Mouse (Mus musculus) spleen, postnatal 4 days (tissue): ENCODE results near the gene Ipo4.

ENCODE experiments used
- DNase-seq, 2 experiments: peaks; one replicate each; pipeline ENCODE4 v3.0.0; 2022; ENCODE audit warnings: low spot score in 2 of 2

Gene Ipo4

GRCm38 (mm10) chr14:55590748-55591330, 44.9 kb downstream of the Ipo4 start, which contains the start of gene Psme2:
Psme2 (minus strand) TSS chr14:55591113.
- DNase-seq = peak; percentile 83 to 87

DNA sequence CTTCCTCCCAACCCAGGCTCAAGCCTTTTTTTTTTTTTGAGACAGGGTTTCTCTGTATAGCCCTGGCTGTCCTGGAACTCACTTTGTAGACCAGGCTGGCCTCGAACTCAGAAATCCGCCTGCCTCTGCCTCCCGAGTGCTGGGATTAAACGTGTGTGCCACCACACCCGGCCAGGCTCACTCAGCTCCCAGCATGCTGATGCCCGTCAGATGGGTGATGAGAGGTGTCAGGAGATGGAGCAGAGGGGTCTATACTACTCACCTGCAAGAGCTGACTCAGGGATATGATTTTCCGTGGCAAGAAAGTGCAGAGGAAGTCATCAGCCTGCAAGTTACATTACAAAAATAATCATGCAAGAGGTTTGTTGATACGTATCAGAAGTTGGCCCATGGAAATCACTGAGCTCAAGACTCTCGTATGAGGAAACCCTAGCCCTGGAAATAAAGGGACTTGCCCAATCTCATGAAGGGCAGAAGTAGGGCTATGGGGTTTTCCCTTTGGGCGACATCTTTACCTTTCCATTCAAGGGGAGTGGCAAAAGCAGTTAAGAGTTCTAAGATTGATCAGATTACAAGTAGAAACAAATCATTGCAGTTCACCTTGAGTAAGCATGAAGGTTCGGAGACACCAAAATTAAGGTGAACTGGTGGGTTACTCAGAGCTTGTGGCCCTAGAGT, 45.8 kb downstream of the Ipo4 start:
- no peak for DNase-seq

DNA sequence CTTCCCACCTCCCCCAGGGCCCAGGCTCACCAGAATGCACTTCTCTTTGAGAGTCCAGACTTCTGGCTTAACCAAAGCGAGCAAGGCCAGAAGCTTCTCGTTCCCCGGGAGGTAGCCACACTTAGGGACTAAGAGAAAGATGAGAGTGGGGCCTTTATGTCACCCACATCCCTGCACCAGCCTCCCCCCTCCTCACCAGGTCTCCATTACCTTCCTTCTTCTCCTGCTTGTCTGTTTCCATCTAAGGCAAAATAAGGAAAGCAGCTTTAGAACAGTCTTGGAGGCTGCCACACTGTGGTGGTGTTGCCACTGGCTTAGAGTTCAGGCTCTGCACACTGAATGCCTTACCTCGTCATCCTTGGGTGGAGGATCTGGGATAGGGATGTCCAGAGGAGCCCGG, 46.5 kb downstream of the Ipo4 start:
- no peak for DNase-seq

- DNase-seq = no peak
Observed at GRCm38 (mm10) chr14:55586149-55586548, 49.6 kb downstream of the Ipo4 start.

DNA sequence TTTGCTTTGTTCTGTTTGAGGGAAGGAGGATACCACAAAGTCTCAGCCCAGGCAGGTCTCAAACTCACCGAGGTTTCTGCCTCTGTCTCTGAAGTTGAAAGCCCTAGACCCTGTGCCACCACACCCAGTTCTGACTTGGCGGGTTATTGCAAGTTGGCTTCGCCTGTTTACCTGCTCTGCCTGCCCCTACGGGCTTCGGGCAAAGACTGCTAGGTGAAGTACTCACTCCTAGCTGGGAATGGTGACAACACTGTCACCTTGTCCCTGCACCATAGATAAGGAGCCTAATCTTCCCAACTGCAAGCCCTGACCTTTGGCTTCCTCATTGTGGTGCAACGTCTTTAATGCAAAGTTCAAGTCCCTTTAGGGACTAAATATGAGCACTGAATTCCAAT, 50.2 kb downstream of the Ipo4 start:
- DNase-seq = no peak

DNA sequence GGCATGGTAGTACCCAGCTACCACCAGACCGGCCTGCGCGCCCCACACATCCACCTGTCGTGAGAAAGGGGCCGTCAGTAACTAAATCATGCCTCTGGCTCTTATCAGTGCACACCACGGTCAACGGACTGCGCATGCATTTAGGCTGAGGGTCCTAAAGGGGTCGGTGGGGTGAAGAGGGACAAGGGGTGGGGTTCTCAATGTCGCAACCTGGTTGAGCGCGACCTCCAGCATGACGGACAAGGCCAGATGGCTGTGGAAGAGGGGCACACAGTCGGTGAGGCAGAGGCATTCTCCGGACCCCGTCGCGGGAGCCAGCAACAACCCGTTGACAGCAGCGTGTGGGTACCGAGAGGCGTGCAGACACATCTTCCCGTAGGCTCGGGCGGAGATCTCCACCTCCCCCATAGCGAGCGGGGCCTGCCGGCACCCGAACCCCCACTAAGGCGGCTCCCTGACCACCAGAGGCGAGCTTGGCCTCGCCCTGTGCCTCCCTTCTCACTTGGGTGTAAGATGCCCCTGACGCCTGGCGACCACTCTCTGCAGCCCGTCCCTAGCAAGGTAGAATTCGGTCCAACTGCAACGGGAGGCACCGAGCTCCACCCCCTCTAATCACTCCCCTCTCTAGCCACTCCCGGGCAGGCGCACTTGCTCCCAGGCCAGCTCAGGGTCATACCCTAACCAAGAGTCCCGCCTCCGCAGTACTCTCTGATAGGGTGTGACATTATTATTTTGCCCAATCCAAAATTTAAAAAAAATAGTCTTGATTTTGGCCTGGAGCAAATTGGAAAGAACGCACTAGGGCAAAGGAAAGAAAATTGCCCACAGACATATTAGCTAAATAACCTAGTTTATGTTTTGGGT, 50.8 kb downstream of the Ipo4 start, which contains the start of gene Emc9:
TSS of gene Emc9 (minus strand) at position 601 of the 864 bp plus-strand sequence.
- peak; percentile 83 to 87 for DNase-seq

DNA sequence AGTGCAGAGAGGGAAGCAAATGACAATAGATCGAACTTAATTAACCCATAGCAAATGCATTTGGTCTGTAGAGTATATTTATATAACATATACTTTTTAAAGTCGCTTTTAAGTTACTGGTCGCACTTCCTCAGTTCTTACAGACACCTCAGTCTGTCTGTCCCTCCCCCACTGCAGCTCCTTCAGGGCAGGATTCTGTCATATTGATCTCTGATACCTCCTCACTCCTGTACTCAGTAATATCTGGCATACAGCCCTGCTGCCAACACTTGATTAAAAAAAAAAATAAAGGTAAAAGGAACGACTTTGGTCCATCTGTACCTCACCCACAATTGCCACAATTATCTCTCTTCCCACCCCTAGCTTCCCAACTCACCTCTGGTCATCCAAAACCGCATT, 51.5 kb downstream of the Ipo4 start:
- no peak for DNase-seq

DNA sequence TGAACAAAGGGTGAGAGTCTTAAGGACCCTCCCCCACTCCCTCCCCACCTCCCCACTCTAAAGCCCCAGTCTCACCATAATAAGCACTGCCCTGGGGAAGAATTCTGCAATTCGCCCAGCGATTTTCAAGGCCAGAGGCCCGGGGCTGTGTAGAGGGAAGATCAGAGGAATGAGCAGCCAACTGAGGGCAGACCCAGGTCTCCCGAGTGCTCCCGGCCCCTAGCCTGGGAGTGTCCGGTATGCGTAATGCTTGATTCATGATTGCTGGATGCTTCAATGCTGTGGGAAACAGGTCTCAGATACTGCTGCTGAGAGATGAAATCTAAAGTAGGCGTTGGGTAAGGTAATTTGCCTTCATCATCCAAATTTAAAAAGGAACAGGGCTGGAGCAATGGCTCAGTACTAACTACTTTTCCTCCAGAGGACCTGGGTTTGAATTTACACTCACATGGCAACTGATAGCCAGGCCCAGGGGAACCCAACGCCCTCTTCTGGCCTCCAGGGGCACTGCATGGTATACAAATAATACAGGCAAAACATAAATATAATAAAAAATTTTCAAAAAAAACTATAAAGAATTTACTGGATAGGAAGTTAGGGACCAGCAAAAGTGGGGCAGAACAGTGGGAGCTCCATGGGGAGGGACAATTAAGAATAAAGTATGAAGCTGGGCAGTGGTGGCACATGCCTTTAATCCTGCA, 53.6 kb downstream of the Ipo4 start:
- DNase-seq = no peak

DNA sequence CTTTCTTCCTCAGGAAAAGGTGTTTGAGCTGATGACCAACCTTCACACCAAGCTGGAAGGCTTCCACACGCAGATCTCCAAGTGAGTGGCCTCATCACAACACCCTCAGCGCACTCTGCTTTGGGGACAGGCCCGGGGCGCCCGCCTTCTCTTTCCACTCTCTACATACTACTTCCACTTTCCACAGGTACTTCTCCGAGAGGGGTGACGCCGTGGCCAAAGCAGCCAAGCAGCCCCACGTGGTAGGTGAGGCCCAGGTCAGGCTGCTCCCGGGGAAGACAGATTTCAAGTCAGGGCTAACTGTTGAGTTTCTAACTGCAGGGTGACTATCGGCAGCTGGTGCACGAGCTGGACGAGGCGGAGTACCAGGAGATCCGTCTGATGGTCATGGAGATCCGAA, 55.0 kb downstream of the Ipo4 start:
- DNase-seq = no peak

DNA sequence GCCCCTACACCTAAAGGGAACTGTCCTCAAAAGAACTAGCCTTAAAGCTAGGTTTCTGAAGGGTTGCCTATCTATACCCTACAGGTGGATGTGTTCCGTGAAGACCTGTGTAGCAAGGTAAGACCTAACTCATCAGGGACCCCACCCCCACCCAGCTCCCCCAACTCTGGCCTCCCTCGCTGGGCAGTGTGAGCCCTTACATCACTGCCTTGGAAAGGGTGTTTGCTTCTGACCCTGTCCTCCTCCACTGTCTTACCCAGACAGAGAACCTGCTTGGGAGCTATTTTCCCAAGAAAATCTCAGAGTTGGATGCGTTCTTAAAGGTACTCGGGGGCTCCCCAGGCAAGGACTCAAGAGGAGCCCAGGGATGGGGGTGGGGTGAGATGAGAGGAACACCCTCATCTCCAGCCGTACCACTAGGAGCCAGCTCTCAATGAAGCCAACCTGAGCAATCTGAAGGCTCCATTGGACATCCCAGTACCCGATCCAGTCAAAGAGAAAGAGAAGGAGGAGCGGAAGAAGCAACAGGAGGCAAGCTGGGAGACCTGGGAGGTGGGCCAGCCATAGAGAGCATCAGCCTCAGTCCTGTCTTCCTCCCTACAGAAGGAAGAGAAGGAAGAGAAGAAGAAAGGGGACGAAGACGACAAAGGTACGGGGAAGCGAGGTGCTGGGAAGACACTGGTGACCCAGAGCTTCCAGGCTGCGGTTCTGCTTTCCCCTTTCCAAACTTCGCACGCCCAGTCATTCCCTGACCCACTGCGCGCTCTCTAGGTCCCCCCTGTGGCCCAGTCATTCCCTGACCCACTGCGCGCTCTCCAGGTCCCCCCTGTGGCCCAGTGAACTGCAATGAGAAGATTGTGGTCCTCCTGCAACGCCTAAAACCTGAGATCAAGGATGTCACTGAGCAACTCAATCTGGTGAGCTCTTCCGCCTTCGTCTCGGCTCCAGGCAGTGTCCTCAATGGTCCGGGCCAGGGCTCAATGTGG, 56.0 kb downstream of the Ipo4 start:
- no peak for DNase-seq

GRCm38 (mm10) chr14:55578668-55579269, 57.0 kb downstream of the Ipo4 start:
- peak; percentile 62 to 82 for DNase-seq

- DNase-seq = peak; percentile 77 to 88
Observed at GRCm38 (mm10) chr14:55577871-55578667, 57.7 kb downstream of the Ipo4 start, which contains the start of gene Psme1. Psme1 (plus strand) TSS chr14:55578123.

GRCm38 (mm10) chr14:55576376-55576775, 59.4 kb downstream of the Ipo4 start:
- no peak for DNase-seq

DNA sequence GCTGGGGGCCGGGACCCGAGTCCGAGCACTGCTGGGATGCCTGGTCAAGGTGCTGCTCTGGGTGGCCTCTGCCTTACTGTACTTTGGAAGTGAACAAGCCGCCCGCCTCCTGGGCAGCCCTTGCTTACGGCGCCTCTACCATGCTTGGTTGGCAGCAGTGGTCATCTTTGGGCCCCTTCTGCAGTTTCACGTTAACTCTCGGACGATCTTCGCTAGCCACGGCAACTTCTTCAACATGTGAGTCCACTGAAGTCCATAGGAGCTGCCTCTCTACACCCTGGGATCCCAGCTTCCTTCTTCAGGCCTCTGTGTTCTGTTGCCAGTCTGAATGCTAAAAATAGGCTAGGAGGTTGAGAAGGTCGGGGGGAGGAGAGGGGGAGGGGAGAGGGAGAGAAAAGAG, 60.0 kb downstream of the Ipo4 start:
- no peak for DNase-seq
